Mouse (Mus musculus) CH12.LX (cell line): ENCODE measurements around the gene Vmn1r39. TPM values are rescaled to one million over a fixed set of nuclear protein-coding genes. Genes with fewer than 3 reads are reported as not detected.
A peak's percentile ranks its signal among the peaks of the same experiment; 100 is the strongest.

ENCODE experiments used
- DNase-seq: peaks from one replicate; pipeline ENCODE4 v3.0.0-alpha.2; 2013; ENCODE audit errors: extremely low read depth
- H3K27ac ChIP-seq: 2 replicates; pipeline ENCODE4 v1.5.1; 2012; ENCODE audit warnings: low read depth, mild to moderate bottlenecking, control low read depth, moderate library complexity; ENCODE audit not compliant: insufficient read depth
- H3K27me3 ChIP-seq: replicated peaks from 2 replicates; pipeline ENCODE3; 2012; ENCODE audit warnings: inconsistent platforms
- H3K36me3 ChIP-seq, 2 experiments: replicated peaks in 1 of 2; 2 replicates each; pipeline versions ENCODE3 to v1.6.1; 2012; ENCODE audit warnings: inconsistent platforms in 1 of 2, low read length in 1 of 2, mild to moderate bottlenecking in 1 of 2, mixed read lengths in 1 of 2, moderate library complexity in 1 of 2; ENCODE audit not compliant: control insufficient read depth in 1 of 2, insufficient read depth in 1 of 2
- H3K4me1 ChIP-seq, 2 experiments: 2 replicates each; pipeline ENCODE4 v1.6.1; 2012; ENCODE audit warnings: inconsistent platforms in 1 of 2, moderate library complexity in 1 of 2; ENCODE audit not compliant: insufficient read depth in 2 of 2, control insufficient read depth in 1 of 2
- H3K4me2 ChIP-seq: 2 replicates; pipeline ENCODE4 v1.6.1; 2012; ENCODE audit warnings: low read depth, mild to moderate bottlenecking, control low read depth; ENCODE audit not compliant: poor library complexity, insufficient read depth, severe bottlenecking
- H3K4me3 ChIP-seq, 3 experiments: fragments of 150-350 bp in 1 of 3; sonication (generic) in 1 of 3; replicated peaks in 1 of 3; 2 replicates each; pipeline versions ENCODE3 to v1.5.1; 2011 to 2012; ENCODE audit warnings: low read depth in 2 of 3, low read length in 2 of 3, mild to moderate bottlenecking in 2 of 3, moderate library complexity in 2 of 3, control low read depth in 1 of 3, improper control_type of control experiment in 1 of 3, inconsistent platforms in 1 of 3, mixed read lengths in 1 of 3; ENCODE audit not compliant: poor library complexity in 1 of 3
- H3K79me2 ChIP-seq: replicated peaks from 2 replicates; pipeline ENCODE4 v1.6.1; 2012; ENCODE audit warnings: mild to moderate bottlenecking, moderate library complexity; ENCODE audit not compliant: control insufficient read depth, poor library complexity, insufficient read depth, severe bottlenecking; ENCODE audit errors: extremely low read depth
- H3K9ac ChIP-seq: 2 replicates; pipeline ENCODE4 v1.6.1; 2012; ENCODE audit warnings: low read depth, mild to moderate bottlenecking, control low read depth, moderate library complexity; ENCODE audit not compliant: insufficient read depth
- H3K9me3 ChIP-seq: replicated peaks from 2 replicates; pipeline ENCODE3; 2012; ENCODE audit warnings: low read length, inconsistent platforms, mixed read lengths
- BHLHE40 ChIP-seq: IDR thresholded peaks from 2 replicates; pipeline ENCODE4 v1.6.1; 2011; ENCODE audit warnings: mild to moderate bottlenecking, low read depth, low read length, improper control_type of control experiment
- CHD1 ChIP-seq: IDR thresholded peaks from 2 replicates; pipeline ENCODE4 v1.6.1; 2012; ENCODE audit warnings: low read depth, low read length, improper control_type of control experiment, inconsistent platforms
- CHD2 ChIP-seq: IDR thresholded peaks from 2 replicates; pipeline ENCODE4 v1.6.1; 2011; ENCODE audit warnings: low read length, improper control_type of control experiment
- CTCF ChIP-seq, 2 experiments: IDR thresholded peaks in 1 of 2; conservative IDR thresholded peaks in 1 of 2; 2 replicates each; pipeline ENCODE4 v1.5.1; 2011 to 2012; ENCODE audit warnings: low read depth in 2 of 2, low read length in 2 of 2, improper control_type of control experiment in 1 of 2, inconsistent platforms in 1 of 2, mild to moderate bottlenecking in 1 of 2, moderate library complexity in 1 of 2
- ETS1 ChIP-seq: conservative IDR thresholded peaks from 2 replicates; pipeline ENCODE4 v1.6.1; 2012; ENCODE audit warnings: low read depth, mild to moderate bottlenecking, inconsistent platforms, low read length, improper control_type of control experiment, moderate library complexity
- HCFC1 ChIP-seq: IDR thresholded peaks from 2 replicates; pipeline ENCODE4 v1.6.1; 2012; ENCODE audit warnings: low read depth, mild to moderate bottlenecking, inconsistent platforms, low read length, improper control_type of control experiment
- IRF4 ChIP-seq: IDR thresholded peaks from 2 replicates; pipeline ENCODE4 v1.6.1; 2014; ENCODE audit warnings: low read depth, mild to moderate bottlenecking, inconsistent platforms, low read length, improper control_type of control experiment
- JUND ChIP-seq: conservative IDR thresholded peaks from 2 replicates; pipeline ENCODE4 v1.6.1; 2011; ENCODE audit warnings: low read depth, low read length, improper control_type of control experiment
- KAT2A ChIP-seq: IDR thresholded peaks from 2 replicates; pipeline ENCODE4 v1.6.1; 2012; ENCODE audit warnings: low read length, improper control_type of control experiment, inconsistent platforms; ENCODE audit not compliant: insufficient replicate concordance
- MAFK ChIP-seq: IDR thresholded peaks from 2 replicates; pipeline ENCODE4 v1.6.1; 2011; ENCODE audit warnings: low read length, improper control_type of control experiment; ENCODE audit not compliant: insufficient replicate concordance
- MAX ChIP-seq: IDR thresholded peaks from 2 replicates; pipeline ENCODE4 v1.6.1; 2011; ENCODE audit warnings: low read length, improper control_type of control experiment
- MAZ ChIP-seq: IDR thresholded peaks from 2 replicates; pipeline ENCODE4 v1.6.1; 2012; ENCODE audit warnings: low read depth, mild to moderate bottlenecking, inconsistent platforms, low read length, improper control_type of control experiment, moderate library complexity
- MEF2A ChIP-seq: IDR thresholded peaks from 2 replicates; pipeline ENCODE4 v1.6.1; 2014; ENCODE audit warnings: low read depth, mild to moderate bottlenecking, inconsistent platforms, low read length, improper control_type of control experiment, borderline replicate concordance
- MYC ChIP-seq: IDR thresholded peaks from 2 replicates; pipeline ENCODE4 v1.6.1; 2011; ENCODE audit warnings: low read depth, mild to moderate bottlenecking, improper control_type of control experiment, low read length
- NELFE ChIP-seq: IDR thresholded peaks from 2 replicates; pipeline ENCODE4 v1.6.1; 2011; ENCODE audit warnings: low read depth, low read length, improper control_type of control experiment
- POLR2AphosphoS2 ChIP-seq: IDR thresholded peaks from 2 replicates; pipeline ENCODE4 v1.6.1; 2011; ENCODE audit warnings: low read depth, low read length, improper control_type of control experiment
- RAD21 ChIP-seq: IDR thresholded peaks from 2 replicates; pipeline ENCODE4 v1.6.1; 2011; ENCODE audit warnings: low read depth, mild to moderate bottlenecking, low read length, improper control_type of control experiment, moderate library complexity
- RCOR1 ChIP-seq: conservative IDR thresholded peaks from 2 replicates; pipeline ENCODE4 v1.6.1; 2012; ENCODE audit warnings: low read depth, mild to moderate bottlenecking, inconsistent platforms, low read length, improper control_type of control experiment
- SMC3 ChIP-seq: IDR thresholded peaks from 2 replicates; pipeline ENCODE4 v1.6.1; 2011; ENCODE audit warnings: low read depth, low read length, improper control_type of control experiment
- TBP ChIP-seq: conservative IDR thresholded peaks from 2 replicates; pipeline ENCODE4 v1.6.1; 2011; ENCODE audit warnings: low read depth, low read length, improper control_type of control experiment
- TCF12 ChIP-seq: IDR thresholded peaks from 2 replicates; pipeline ENCODE4 v1.6.1; 2014; ENCODE audit warnings: low read depth, mild to moderate bottlenecking, inconsistent platforms, low read length, improper control_type of control experiment
- USF1 ChIP-seq: IDR thresholded peaks from 2 replicates; pipeline ENCODE4 v1.6.1; 2014; ENCODE audit warnings: low read depth, mild to moderate bottlenecking, inconsistent platforms, low read length, improper control_type of control experiment
- USF2 ChIP-seq: conservative IDR thresholded peaks from 2 replicates; pipeline ENCODE4 v1.6.1; 2011; ENCODE audit warnings: low read depth, low read length, improper control_type of control experiment
- ZKSCAN1 ChIP-seq: IDR thresholded peaks from 2 replicates; pipeline ENCODE4 v1.6.1; 2012; ENCODE audit warnings: low read depth, inconsistent platforms, low read length, improper control_type of control experiment, borderline replicate concordance
- ZMIZ1 ChIP-seq: IDR thresholded peaks from 2 replicates; pipeline ENCODE4 v1.6.1; 2012; ENCODE audit warnings: low read depth, mild to moderate bottlenecking, inconsistent platforms, low read length, improper control_type of control experiment
- ZNF384 ChIP-seq: IDR thresholded peaks from 2 replicates; pipeline ENCODE4 v1.6.1; 2012; ENCODE audit warnings: low read depth, low read length, improper control_type of control experiment, inconsistent platforms
- dilution Hi-C: fragments of 300-500 bp; cut with MboI; formaldehyde crosslinking; loops from 2 replicates; pipeline ENCODE4 v1.14.3; 2020; ENCODE audit warnings: low sequenced_read_pairs; ENCODE audit not compliant: extremely low pct_unique_long_range_greater_than_20kb, extremely low pct_ligation_motif_present
- in situ Hi-C: fragments of 300-500 bp; cut with MboI; formaldehyde crosslinking; loops from 3 replicates; pipeline ENCODE4 v1.14.3; 2019; ENCODE audit warnings: low sequenced_read_pairs, low pct_ligation_motif_present, low pct_unique_long_range_greater_than_20kb, mixed read lengths
- polyA plus RNA-seq: library from polyadenylated mRNA; unstranded; fragments of >175 nt; gene quantifications from 2 replicates; pipeline ENCODE4 v1.2.1, GENCODE M21; 2012; ENCODE audit warnings: low read depth; ENCODE audit not compliant: insufficient read length
- total RNA-seq, 2 experiments: library from RNA; depleted of rRNA; stranded (reverse); fragments of 300-350 nt in 1 of 2; fragments of >200 nt in 1 of 2; gene quantifications; 2 replicates each; pipeline ENCODE4 v1.2.3; 2012 to 2014

Vmn1r39 gene
- total and polyA plus RNA-seq, 3 experiments: not detected

DNA sequence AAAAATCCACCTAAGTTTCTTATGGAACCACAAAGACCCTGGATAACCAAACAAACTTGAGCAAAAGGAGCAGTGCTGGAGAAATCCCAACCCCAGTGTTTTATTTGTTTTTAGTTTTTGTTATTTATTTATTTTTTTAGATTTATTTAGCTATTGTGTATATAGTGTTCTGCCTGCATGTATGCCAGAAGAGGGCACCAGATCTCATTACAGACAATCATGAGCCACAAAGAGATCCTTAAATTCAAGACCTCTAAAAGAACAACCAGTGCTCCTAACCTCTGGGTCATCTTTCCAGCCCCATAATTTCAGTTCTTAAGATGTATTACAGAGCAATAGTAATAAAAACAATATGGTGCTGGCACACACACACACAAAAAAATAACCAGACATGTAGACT is 26.5 kb upstream of the Vmn1r39 start:
- TF ChIP-seq ZNF384 (no peak), TBP (no peak), CHD2 (no peak), POLR2AphosphoS2 (no peak), HCFC1 (no peak), BHLHE40 (no peak), JUND (no peak), MAFK (no peak), IRF4 (no peak), USF2 (no peak), MYC (no peak), RCOR1 (no peak), ZMIZ1 (no peak), ETS1 (no peak), MAX (no peak), TCF12 (no peak), CHD1 (no peak), SMC3 (peak; percentile 18; the same call in 1 of the 2 replicates), MEF2A (no peak), USF1 (no peak), ZKSCAN1 (no peak), MAZ (no peak), KAT2A (no peak), NELFE (no peak), RAD21 (peak; percentile 32), CTCF (conservative IDR thresholded peaks at IDR 0.05 in 1 of 2, IDR thresholded peaks at IDR 0.05 in 1 of 2; ENCODE audit: low read depth in 2 of 2, low read length in 2 of 2) (peak in 1 of 2 experiments; percentile 45; a peak in 2 of 4 replicates)
- in situ Hi-C loops: loop anchor here (25.0 kb wide), 1 partner anchor 325 kb away; no protein-coding TSS in a partner anchor
- Histone ChIP-seq H3K9me3 (no peaks in the 10 kb centered on the region), H3K4me1 (no peaks in the 10 kb centered on the region), H3K79me2 (no peaks in the 10 kb centered on the region), H3K4me2 (no peak overlapping the region), H3K4me3 (no peak overlapping the region), H3K27me3 (no peaks in the 10 kb centered on the region), H3K36me3 (no peaks in the 10 kb centered on the region), H3K9ac (no peak overlapping the region), H3K27ac (no peak overlapping the region)
- dilution Hi-C loops: no loop called here
- no peak for DNase-seq
